Mouse (Mus musculus) cerebellum, adult (tissue): Measurements from ENCODE around the gene Setd3.
A peak's percentile ranks its signal among the peaks of the same experiment; 100 is the strongest.

Experiments used
- ATAC-seq: cut with Nextera tagmentation; 2 replicates; pipeline ENCODE4 v1.9.2; 2017; ENCODE audit warnings: mild to moderate bottlenecking, moderate library complexity, mixed read lengths; ENCODE audit not compliant: insufficient number of reproducible peaks, low FRiP score, low TSS enrichment

Setd3 gene

DNA sequence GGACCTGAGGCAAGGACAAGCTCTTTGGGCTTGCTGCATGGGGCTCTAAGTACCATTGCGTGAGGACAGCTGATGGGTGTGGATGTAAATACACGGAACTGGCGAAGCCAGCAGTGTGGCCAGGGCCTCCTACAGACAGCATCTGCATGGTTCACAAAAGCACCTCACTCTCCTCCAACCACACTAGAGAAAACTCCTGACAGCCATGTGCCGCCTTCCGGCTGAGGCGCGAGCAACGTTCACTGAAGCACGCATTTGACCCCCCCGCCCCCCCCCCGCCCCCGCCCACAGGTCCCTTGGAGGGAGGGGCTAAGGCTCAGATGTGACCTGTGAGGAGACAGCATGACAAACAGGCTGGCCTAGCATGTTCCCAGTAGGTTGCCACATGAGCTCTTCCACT, 25.9 kb upstream of the Setd3 start:
- no peak for ATAC-seq

DNA sequence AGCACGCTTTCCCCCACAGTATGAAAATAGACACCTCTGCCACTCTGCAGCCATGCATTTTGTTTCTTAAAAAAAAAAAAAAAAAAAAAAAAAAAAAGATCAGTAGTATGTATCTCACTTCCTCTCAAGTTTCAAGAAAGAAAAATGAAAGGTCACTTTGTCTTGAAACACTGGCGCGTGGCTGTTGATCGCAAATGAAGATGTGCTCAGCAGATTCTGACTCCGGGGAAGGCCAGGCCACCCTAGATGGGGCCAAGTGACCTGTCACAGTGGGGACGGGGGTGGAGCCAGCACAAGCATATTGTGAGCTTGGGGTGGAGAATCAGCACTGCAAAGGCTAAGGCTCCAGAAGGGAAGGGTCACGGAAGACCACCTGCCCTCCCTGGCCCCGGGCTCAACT, 24.8 kb upstream of the Setd3 start:
- ATAC-seq, result no peak

- no peak for ATAC-seq
These were observed 21.0 kb upstream of the Setd3 start for GRCm38 (mm10) chr12:108200094-108200493.

GRCm38 (mm10) chr12:108198447-108198846, 19.3 kb upstream of the Setd3 start:
- no peak for ATAC-seq

DNA sequence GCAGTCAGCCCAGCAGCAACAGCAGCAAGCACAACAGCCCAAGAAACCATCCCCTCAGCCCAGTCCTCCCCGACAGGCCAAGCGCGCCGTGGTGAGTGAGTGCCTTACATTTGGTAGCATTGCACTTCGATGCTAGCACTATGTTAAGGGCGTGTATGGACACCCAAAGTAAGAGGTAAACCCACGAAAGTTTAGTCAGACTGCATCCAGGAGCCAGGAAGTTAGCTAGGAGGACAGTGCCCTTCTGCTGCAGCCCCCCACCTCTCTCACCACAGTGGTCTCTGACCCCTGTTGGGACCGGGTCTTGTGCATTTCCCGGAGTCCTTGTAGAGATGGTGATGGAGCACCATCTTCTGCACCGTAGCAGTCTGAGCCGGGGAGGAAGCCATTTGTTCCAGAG, 16.6 kb upstream of the Setd3 start:
- ATAC-seq, result no peak

- no peak for ATAC-seq
These were observed 14.8 kb upstream of the Setd3 start for GRCm38 (mm10) chr12:108193878-108194277.

GRCm38 (mm10) chr12:108187541-108188091, 8.5 kb upstream of the Setd3 start:
- ATAC-seq, result no peak; the same call in 1 of the 2 replicates

- no peak for ATAC-seq
These were observed 2.6 kb upstream of the Setd3 start for GRCm38 (mm10) chr12:108181716-108182115.

DNA sequence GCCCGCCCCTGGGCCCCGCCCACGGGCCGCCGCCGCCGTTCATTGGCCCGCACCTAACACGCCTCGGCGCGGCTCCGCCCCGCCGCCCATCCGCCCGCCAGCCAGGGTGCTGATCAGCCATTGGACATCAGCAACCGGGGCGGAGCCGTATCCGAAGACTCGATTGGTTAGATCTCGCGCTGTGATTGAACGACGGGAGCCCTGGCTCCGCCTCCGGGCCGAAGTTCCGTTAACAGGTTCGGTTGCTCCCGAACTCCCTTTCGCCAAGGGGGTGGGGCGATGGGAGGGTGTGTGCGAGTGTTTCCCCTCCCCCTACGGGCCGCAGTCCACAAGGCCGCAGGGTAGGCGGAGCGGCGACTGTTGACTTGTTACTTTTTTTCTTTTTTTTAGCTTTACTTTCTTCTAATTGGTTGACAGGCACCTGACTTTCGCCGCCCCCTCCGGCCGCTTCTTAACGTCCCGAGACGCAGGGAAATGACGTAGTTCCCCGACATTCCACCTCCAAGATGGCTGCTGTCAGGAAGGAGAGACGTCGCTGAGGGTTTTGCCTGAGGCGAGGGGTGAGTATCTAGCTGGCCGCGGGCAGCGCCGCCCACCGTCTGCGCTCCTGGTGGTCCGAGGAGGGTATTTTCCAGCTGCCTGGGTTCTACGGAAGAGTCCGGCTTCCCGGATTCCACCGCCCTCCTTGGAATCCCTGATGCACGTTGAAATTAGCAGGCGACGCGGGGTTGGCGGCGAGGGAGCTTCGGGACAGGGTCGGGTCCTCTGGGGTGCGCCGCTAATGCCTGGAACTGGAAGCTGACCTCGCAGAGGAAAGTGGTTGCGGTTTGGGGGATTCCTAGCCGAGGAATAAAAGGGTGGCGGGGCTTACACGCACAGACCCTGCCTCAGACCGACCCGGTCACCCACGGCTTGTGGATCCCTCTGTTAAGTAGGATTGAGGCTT, 480 bp upstream of the Setd3 start, which contains the start of gene Ccnk:
Gene Ccnk (plus strand): TSS at position 259 of the 946 bp plus-strand sequence.
- ATAC-seq, result peak; percentile 96

GRCm38 (mm10) chr12:108178331-108179245, 526 bp downstream of the Setd3 start:
- ATAC-seq, result peak; percentile 56

- ATAC-seq, result no peak
These were observed 2.7 kb downstream of the Setd3 start for GRCm38 (mm10) chr12:108176366-108176765.

DNA sequence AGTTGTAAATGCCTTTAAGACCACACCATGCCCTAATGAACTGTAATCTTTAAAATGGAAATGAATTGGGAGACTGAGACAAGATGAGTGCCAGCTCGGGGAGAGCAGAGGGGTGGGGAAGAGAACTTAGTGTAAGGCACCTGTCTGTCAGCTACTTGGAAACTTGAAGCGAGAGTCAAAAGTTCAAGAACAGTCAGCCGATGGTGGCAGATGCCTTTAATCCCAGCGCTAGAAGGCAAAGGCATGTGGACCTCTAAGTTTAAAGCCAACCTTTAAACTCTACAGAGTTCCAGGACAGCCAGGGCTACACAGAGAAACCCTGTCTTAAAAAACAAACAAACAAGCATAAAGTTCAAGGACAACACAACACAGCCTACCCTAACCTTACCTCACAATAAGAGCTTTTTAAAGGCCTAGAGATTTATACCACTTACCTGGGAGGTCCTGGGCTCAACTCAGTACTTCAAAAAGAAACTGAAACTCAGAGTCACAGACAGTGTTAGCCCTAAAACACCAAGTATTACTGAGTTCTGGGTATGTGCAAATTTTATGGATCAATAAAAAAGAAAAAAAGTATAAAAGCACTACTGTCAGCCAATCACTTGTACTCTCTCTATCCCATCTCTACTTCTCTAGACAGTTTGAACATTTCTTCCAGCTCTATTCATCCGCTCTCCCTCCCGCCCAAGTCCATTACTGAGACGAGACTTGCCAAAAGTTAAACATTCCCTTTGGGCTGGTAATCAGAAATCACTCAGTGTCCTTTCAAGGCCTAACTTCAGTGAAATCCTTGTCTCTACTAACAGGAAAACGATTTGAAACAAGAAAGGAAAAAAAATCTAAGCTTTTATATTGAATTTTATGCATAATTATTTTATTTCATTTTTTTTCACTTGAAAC, 4.3 kb downstream of the Setd3 start:
- ATAC-seq, result no peak

DNA sequence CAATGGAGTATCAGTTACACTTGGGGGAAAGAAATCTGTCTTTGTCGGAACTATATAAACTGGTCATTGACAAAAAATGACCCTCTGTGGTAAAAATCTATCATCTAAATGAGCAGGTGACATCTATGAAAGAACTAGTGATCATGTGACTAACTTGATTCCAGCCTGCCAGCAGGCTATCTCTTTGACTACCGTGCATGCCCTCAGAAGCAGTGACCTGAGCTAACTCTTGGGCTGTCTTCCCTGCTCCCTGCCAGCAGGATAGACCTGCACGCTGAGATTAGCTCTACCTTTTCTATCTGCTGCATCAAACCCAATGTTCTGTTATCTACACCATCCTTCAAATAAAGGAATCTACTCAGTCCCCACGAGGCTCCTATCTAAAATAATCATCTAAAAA, 6.5 kb downstream of the Setd3 start:
- no peak for ATAC-seq

DNA sequence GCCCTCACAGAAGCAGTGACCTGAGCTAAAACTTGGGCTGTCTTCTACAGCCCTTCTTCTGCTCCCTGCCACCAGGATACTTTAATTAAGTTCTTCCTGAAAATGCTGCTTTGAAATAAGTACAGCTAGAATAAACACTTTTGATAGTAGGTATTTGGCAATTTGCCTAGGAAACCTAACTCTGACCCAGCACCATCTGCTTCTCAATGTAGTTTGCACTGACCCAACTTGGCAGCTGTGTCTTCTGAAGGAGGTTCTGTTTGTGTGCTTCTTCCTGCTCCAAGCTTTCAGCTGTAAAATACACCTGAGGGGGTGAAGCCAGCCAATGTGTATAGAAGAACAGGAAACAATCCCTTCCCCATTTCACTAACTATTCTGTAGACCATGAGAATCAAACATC, 7.8 kb downstream of the Setd3 start:
- ATAC-seq, result no peak

DNA sequence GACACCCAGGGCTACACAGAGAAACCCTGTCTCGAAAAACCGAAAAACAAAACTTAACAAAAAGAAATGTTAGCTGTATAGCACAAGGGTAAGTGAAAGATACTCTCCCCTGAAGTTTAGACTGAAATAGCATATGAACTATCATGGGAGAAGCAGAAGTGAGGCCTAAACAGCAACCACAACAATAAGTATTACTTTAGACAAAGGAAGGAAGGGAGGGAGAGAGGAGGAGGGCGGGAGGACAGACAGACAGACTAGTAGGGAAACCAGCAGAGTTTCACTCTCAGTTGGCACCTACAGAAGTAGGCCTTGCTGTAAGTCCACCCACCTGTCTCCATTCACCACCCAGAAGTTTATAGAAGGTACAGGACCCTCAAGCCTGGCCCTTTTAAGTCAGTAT, 8.6 kb downstream of the Setd3 start:
- no peak for ATAC-seq

DNA sequence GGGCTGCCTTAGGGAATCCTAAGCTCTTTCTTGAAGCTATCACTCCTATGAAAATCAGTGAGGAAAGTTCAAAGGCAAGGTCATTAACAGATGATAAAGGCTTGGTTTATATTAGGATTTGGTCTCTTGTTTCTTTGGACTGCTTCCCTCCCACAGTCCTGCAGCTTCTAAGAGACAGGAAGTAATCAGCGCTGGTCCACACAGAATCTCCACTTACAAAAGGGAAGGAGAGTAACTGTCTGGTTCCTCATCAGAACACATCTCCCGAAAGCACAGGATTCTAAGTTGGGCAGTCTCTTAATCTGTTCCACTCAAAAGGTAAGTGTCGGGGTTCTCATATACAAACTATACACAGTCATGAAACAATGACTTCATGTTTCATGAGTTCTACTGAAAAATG, 10.2 kb downstream of the Setd3 start:
- no peak for ATAC-seq

DNA sequence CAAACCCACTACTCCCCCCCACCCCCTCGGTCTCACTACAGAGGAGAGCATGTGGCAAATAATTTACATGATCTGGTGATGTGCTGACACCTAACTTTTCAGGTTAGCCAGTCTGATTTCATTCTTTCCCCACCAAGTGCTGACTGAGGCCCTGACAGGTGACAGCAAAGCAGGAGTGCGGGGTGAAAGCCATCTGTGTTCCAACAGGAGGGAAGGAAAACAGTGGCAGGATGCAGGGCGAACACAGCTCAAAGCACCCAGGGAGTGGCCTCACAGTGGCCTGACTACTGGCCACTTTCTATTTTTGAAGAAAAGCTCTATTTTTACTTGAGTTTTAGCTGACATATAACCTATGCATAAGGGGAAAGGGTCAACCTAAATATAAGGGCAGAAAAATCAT, 15.4 kb downstream of the Setd3 start:
- ATAC-seq, result peak; percentile 40; the same call in 1 of the 2 replicates

DNA sequence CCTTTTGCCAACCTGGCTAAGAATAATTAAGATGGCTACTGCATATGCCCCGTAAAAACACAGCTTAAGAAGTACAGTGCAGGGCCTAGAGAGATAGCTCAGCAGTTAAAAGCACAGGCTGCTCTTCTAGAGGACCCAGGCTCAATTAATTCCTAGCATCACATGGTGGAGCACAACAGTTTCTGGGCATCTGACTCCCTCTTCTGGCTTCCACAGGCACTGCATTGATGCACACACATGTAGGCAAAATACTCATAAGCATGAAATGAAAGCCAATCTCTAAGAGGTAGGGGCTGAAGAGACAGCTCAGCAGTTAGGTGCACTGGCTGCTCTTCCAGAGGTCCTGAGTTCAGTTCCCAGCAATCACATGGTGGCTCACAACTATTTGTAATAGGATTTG, 17.1 kb downstream of the Setd3 start:
- no peak for ATAC-seq

GRCm38 (mm10) chr12:108159863-108160262, 19.3 kb downstream of the Setd3 start:
- no peak for ATAC-seq

- ATAC-seq, result no peak; the same call in 1 of the 2 replicates
These were observed 26.4 kb downstream of the Setd3 start for GRCm38 (mm10) chr12:108152743-108153142.
